8 mouse cellular contexts compared by ENCODE assay signal in genomic region chr7:16783758-16784415, GRCm38 (mm10). TPM values are rescaled to one million over a fixed set of nuclear protein-coding genes. Genes with fewer than 3 reads are reported as not detected.
A peak's percentile ranks its signal among the peaks of the same experiment; 100 is the strongest.
DNase-seq lines count a peak whose midpoint lies in the region; ATAC-seq and TF ChIP-seq lines count a peak whose summit lies in the region.

No protein-coding gene starts in this region.

- peaks cover 54% of the 10 kb centered on the region for H3K79me2 ChIP-seq in myocyte (ENCODE audit: control insufficient read depth, insufficient read depth)

- peak overlapping the region; percentile 98 for H3K4me2 ChIP-seq in limb, embryonic 14.5 days (replicated peaks; ENCODE audit: low read depth, low read length, severe bottlenecking)
- H3K4me2 ChIP-seq in myocyte (ENCODE audit: low read depth), result peak overlapping the region; percentile 75

- H3K4me3 ChIP-seq in megakaryocyte, embryonic 14.5 days (replicated peaks), result peak overlapping the region; percentile 98
- H3K4me3 ChIP-seq in hindbrain, embryonic 10.5 days, result peak overlapping the region; percentile 91
- peak overlapping the region; percentile 63 for H3K4me3 ChIP-seq in limb, embryonic 14.5 days (replicated peaks; ENCODE audit: low read length)
- peak overlapping the region; percentile 97 for H3K4me3 ChIP-seq in myocyte

- 51% methylated on average over 17 of the region's 17 CpGs for WGBS in hindbrain, embryonic 10.5 days
- WGBS in limb, embryonic 14.5 days, result 32% methylated on average over 17 of the region's 17 CpGs

- no peaks in the 10 kb centered on the region for H3K27me3 ChIP-seq in megakaryocyte, embryonic 14.5 days (replicated peaks)
- no peaks in the 10 kb centered on the region for H3K27me3 ChIP-seq in hindbrain, embryonic 10.5 days (ENCODE audit: insufficient read depth, poor library complexity, severe bottlenecking)
- H3K27me3 ChIP-seq in limb, embryonic 14.5 days (ENCODE audit: control insufficient read depth, insufficient read depth, low read length), result no peaks in the 10 kb centered on the region
- no peaks in the 10 kb centered on the region for H3K27me3 ChIP-seq in myocyte (ENCODE audit: control insufficient read depth, insufficient read depth, insufficient read length)

- H3K9me3 ChIP-seq in megakaryocyte, embryonic 14.5 days, result no peaks in the 10 kb centered on the region
- H3K9me3 ChIP-seq in hindbrain, embryonic 10.5 days, result no peaks in the 10 kb centered on the region
- no peaks in the 10 kb centered on the region for H3K9me3 ChIP-seq in limb, embryonic 14.5 days (ENCODE audit: control insufficient read depth, low read length)

- peak overlapping the region; percentile 87 for H3K27ac ChIP-seq in hindbrain, embryonic 10.5 days
- no peak overlapping the region for H3K27ac ChIP-seq in limb, embryonic 14.5 days (replicated peaks; ENCODE audit: low read depth, low read length)

- peaks cover 39% of the 10 kb centered on the region for H3K36me3 ChIP-seq in megakaryocyte, embryonic 14.5 days (replicated peaks; ENCODE audit: low read length)
- H3K36me3 ChIP-seq in hindbrain, embryonic 10.5 days, result peaks cover 33% of the 10 kb centered on the region
- H3K36me3 ChIP-seq in limb, embryonic 14.5 days (ENCODE audit: control insufficient read depth, insufficient read depth, low read length), result no peaks in the 10 kb centered on the region; the same call in 1 of the 2 replicates
- peaks cover 13% of the 10 kb centered on the region for H3K36me3 ChIP-seq in myocyte (ENCODE audit: control insufficient read depth, insufficient read depth)

- TF ChIP-seq POLR2A in limb, embryonic 14.5 days (IDR thresholded peaks at IDR 0.05; ENCODE audit: borderline replicate concordance, extremely low read depth, insufficient read depth, insufficient read length), result no peak
- TF ChIP-seq POLR2A in myocyte (IDR thresholded peaks at IDR 0.05; ENCODE audit: insufficient read length, low read depth), result peak; percentile 55

- H3ac ChIP-seq in myocyte (ENCODE audit: control insufficient read depth, insufficient read length), result peak overlapping the region; percentile 61

- DNase-seq in hindbrain, embryonic 10.5 days (ENCODE audit: low spot score), result no peak
- peak; percentile 26 for DNase-seq in limb, embryonic 14.5 days (ENCODE audit: low spot score)
- no peak for DNase-seq in frontal cortex, postnatal 10 days (ENCODE audit: low spot score in 2 of 2)
- no peak for DNase-seq in frontal cortex, postnatal 14 days (ENCODE audit: low spot score in 2 of 2)

- H3K9ac ChIP-seq in limb, embryonic 14.5 days (ENCODE audit: low read depth, low read length, severe bottlenecking), result peak overlapping the region; percentile 67

- no peak for ATAC-seq in megakaryocyte, adult 5-6 weeks (ENCODE audit: poor library complexity, severe bottlenecking)
- ATAC-seq in erythroid progenitor cell, adult 5-6 weeks (replicated peaks; ENCODE audit: low FRiP score, poor library complexity, severe bottlenecking), result peak; percentile 49
- no peak for ATAC-seq in limb, embryonic 14.5 days (ENCODE audit: low FRiP score, low read depth)

- peaks cover 67% of the 10 kb centered on the region for H3K4me1 ChIP-seq in megakaryocyte, embryonic 14.5 days
- H3K4me1 ChIP-seq in hindbrain, embryonic 10.5 days (replicated peaks), result peaks cover 48% of the 10 kb centered on the region
- peaks cover 24% of the 10 kb centered on the region for H3K4me1 ChIP-seq in limb, embryonic 14.5 days (ENCODE audit: control insufficient read depth, insufficient read depth, low read length)

TF ChIP-seq in myocyte, 11 proteins besides CTCF, POLR2A, EP300 and RAD21:
- TF ChIP-seq TCF12 (IDR thresholded peaks at IDR 0.05; ENCODE audit: insufficient read depth, poor library complexity, severe bottlenecking) (no peak), POLR2AphosphoS2 (IDR thresholded peaks at IDR 0.05; ENCODE audit: insufficient read length, low read depth) (peak; percentile 73), REST (IDR thresholded peaks at IDR 0.05; ENCODE audit: insufficient read depth, insufficient read length) (no peak), MAX (IDR thresholded peaks at IDR 0.05; ENCODE audit: low read depth) (peak; percentile 46)

RNA-seq across cellular contexts. Expression of gene Slc1a5, which starts 2.7 kb away (rescaled TPM):
- polyA plus RNA-seq in megakaryocyte, embryonic 14.5 days (2012; ENCODE audit: insufficient read depth, low replicate concordance), result 35.2 and 52.2 TPM in 2 replicates
- 48.1 and 55.7 TPM in 2 replicates for total RNA-seq in megakaryocyte, adult 5-6 weeks (2015)
- total RNA-seq in megakaryocyte, adult 5-6 weeks (2017), result 27.8 and 28.4 TPM in 2 replicates
- 596 and 609 TPM in 2 replicates for total RNA-seq in erythroid progenitor cell, adult 5-6 weeks (2015; ENCODE audit: low replicate concordance)
- 412 and 455 TPM in 2 replicates for total RNA-seq in erythroid progenitor cell, adult 5-6 weeks (2017; ENCODE audit: low replicate concordance)
- polyA plus RNA-seq in hindbrain, embryonic 10.5 days (2016; fragmentation: Nextera tagmentation; extraction: Ambion mirVana), result 28.8 and 31.6 TPM in 2 replicates
- 80.3 and 96.1 TPM in 2 replicates for polyA plus RNA-seq in limb, embryonic 14.5 days (2012; rRNA removed)
- 21.7 and 24.4 TPM in 2 replicates for polyA plus RNA-seq in limb, embryonic 14.5 days (2014; fragmentation: Nextera tagmentation; extraction: Ambion mirVana)
- polyA plus RNA-seq in myocyte (2012; fragmentation: generic; extraction: Trizol), result 113 TPM

RNA-seq across cellular contexts. Expression of gene Strn4, which starts 31.8 kb away (rescaled TPM):
- 83.0 and 118 TPM in 2 replicates for polyA plus RNA-seq in megakaryocyte, embryonic 14.5 days (2012; ENCODE audit: insufficient read depth, low replicate concordance)
- total RNA-seq in megakaryocyte, adult 5-6 weeks (2015), result 25.7 and 27.6 TPM in 2 replicates
- 45.9 and 50.0 TPM in 2 replicates for total RNA-seq in megakaryocyte, adult 5-6 weeks (2017)
- total RNA-seq in erythroid progenitor cell, adult 5-6 weeks (2015; ENCODE audit: low replicate concordance), result 75.0 and 87.2 TPM in 2 replicates
- 76.9 and 128 TPM in 2 replicates for total RNA-seq in erythroid progenitor cell, adult 5-6 weeks (2017; ENCODE audit: low replicate concordance)
- polyA plus RNA-seq in hindbrain, embryonic 10.5 days (2016; fragmentation: Nextera tagmentation; extraction: Ambion mirVana), result 120 and 153 TPM in 2 replicates
- polyA plus RNA-seq in limb, embryonic 14.5 days (2012; rRNA removed), result 197 and 280 TPM in 2 replicates
- polyA plus RNA-seq in limb, embryonic 14.5 days (2014; fragmentation: Nextera tagmentation; extraction: Ambion mirVana), result 109 and 137 TPM in 2 replicates
- polyA plus RNA-seq in myocyte (2012; fragmentation: generic; extraction: Trizol), result 51.8 TPM

RNA-seq across cellular contexts. Expression of gene Fkrp, which starts 32.6 kb away (rescaled TPM):
- 14.8 and 21.1 TPM in 2 replicates for polyA plus RNA-seq in megakaryocyte, embryonic 14.5 days (2012; ENCODE audit: insufficient read depth, low replicate concordance)
- 8.1 and 12.4 TPM in 2 replicates for total RNA-seq in megakaryocyte, adult 5-6 weeks (2015)
- 8.1 and 10.6 TPM in 2 replicates for total RNA-seq in megakaryocyte, adult 5-6 weeks (2017)
- total RNA-seq in erythroid progenitor cell, adult 5-6 weeks (2015; ENCODE audit: low replicate concordance), result 6.5 and 7.5 TPM in 2 replicates
- 4.9 and 19.6 TPM in 2 replicates for total RNA-seq in erythroid progenitor cell, adult 5-6 weeks (2017; ENCODE audit: low replicate concordance)
- 29.3 TPM in 2 replicates for polyA plus RNA-seq in hindbrain, embryonic 10.5 days (2016; fragmentation: Nextera tagmentation; extraction: Ambion mirVana)
- 29.9 and 37.6 TPM in 2 replicates for polyA plus RNA-seq in limb, embryonic 14.5 days (2012; rRNA removed)
- 26.9 and 32.6 TPM in 2 replicates for polyA plus RNA-seq in limb, embryonic 14.5 days (2014; fragmentation: Nextera tagmentation; extraction: Ambion mirVana)
- 26.7 TPM for polyA plus RNA-seq in myocyte (2012; fragmentation: generic; extraction: Trizol)

RNA-seq across cellular contexts. Expression of gene Ap2s1, which starts 45.7 kb away (rescaled TPM):
- polyA plus RNA-seq in megakaryocyte, embryonic 14.5 days (2012; ENCODE audit: insufficient read depth, low replicate concordance), result 1,190 and 1,969 TPM in 2 replicates
- 205 and 210 TPM in 2 replicates for total RNA-seq in megakaryocyte, adult 5-6 weeks (2015)
- 81.5 and 95.7 TPM in 2 replicates for total RNA-seq in megakaryocyte, adult 5-6 weeks (2017)
- 74.2 and 106 TPM in 2 replicates for total RNA-seq in erythroid progenitor cell, adult 5-6 weeks (2015; ENCODE audit: low replicate concordance)
- total RNA-seq in erythroid progenitor cell, adult 5-6 weeks (2017; ENCODE audit: low replicate concordance), result 27.9 and 47.0 TPM in 2 replicates
- 277 and 316 TPM in 2 replicates for polyA plus RNA-seq in hindbrain, embryonic 10.5 days (2016; fragmentation: Nextera tagmentation; extraction: Ambion mirVana)
- polyA plus RNA-seq in limb, embryonic 14.5 days (2012; rRNA removed), result 271 and 297 TPM in 2 replicates
- polyA plus RNA-seq in limb, embryonic 14.5 days (2014; fragmentation: Nextera tagmentation; extraction: Ambion mirVana), result 271 and 295 TPM in 2 replicates
- 247 TPM for polyA plus RNA-seq in myocyte (2012; fragmentation: generic; extraction: Trizol)

RNA-seq across cellular contexts. Expression of gene Prkd2, which starts 58.8 kb away (rescaled TPM):
- 54.4 and 70.1 TPM in 2 replicates for polyA plus RNA-seq in megakaryocyte, embryonic 14.5 days (2012; ENCODE audit: insufficient read depth, low replicate concordance)
- total RNA-seq in megakaryocyte, adult 5-6 weeks (2015), result 8.8 and 14.0 TPM in 2 replicates
- total RNA-seq in megakaryocyte, adult 5-6 weeks (2017), result 9.4 and 10.1 TPM in 2 replicates
- 8.3 and 18.4 TPM in 2 replicates for total RNA-seq in erythroid progenitor cell, adult 5-6 weeks (2015; ENCODE audit: low replicate concordance)
- 3.8 and 4.9 TPM in 2 replicates for total RNA-seq in erythroid progenitor cell, adult 5-6 weeks (2017; ENCODE audit: low replicate concordance)
- 11.2 and 12.6 TPM in 2 replicates for polyA plus RNA-seq in hindbrain, embryonic 10.5 days (2016; fragmentation: Nextera tagmentation; extraction: Ambion mirVana)
- polyA plus RNA-seq in limb, embryonic 14.5 days (2012; rRNA removed), result 35.9 and 48.9 TPM in 2 replicates
- 19.2 and 22.1 TPM in 2 replicates for polyA plus RNA-seq in limb, embryonic 14.5 days (2014; fragmentation: Nextera tagmentation; extraction: Ambion mirVana)
- polyA plus RNA-seq in myocyte (2012; fragmentation: generic; extraction: Trizol), result 4.7 TPM
